Mouse (Mus musculus) B cell, adult 2 months (primary cell): Measurements from ENCODE around the gene Kansl1l.

Experiments used
- DNase-seq, 2 experiments: peaks; one replicate each; pipeline ENCODE4 v3.0.0; 2022

The Kansl1l gene

DNA sequence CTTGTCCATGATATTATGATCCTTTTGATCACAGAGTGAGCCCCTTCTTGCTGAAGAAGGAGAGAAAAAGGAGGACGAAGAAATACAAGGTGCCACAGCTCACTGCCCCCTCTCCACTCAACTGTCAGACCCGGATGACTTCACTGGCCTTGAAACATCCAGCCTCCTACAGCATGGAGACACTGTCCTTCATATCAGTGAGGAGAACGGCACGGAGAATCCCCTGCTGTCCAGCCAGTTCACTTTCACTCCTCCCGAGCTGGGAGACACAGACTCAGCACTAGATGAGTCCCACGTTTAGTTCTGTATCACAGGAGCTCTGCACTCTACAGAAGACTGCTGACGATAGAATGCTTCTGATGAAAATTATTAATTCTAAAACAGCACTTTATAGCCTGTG is 122.1 kb downstream of the Kansl1l start:
- no peak for DNase-seq

DNA sequence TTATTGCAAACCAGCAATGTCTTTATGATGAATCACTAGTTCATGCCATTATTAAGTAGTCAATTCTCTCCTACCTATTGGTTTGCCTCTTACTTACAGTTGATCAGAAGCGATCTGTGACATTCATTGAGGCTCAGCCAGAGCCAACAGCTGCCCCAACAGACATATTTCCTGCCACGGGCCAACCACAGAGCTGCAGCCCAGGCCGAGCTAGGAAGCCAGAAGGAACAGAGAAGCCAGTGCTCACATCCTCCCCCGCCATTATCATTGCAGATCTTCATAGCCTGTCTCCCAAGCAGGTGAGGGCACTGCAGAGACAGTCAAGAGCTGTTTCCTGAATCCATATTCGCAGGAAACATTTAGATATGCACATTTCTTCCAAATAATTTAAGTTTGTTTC is 123.1 kb downstream of the Kansl1l start:
- no peak for DNase-seq

DNA sequence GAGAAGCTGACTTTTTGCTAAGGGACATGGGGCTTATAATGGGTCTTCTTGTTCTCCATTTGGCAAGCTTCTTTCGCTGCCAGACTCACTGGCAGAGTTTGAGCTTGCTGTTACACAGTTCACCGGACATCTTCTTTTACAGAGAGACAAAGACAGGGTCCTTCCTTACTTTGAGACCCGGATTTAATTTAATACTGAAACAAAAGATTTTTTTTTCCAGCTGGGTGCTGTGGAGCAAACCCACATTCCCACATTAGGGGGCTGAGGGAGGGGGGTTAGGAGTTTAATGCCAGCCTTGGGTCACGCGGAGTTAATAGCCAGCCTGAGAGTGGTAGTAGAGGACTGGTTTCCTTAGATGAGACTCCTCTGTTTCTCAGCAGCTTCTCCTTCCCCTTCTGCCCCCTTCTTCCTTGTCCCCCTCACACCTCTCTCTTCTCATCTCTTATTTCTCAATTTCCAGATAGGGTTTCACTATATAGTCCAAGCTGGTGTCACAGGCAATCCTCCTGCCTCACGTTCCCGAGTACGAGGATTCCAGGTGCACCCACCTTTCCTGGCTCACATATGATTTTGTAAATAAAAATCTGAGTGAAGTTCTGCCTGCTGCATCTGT is 124.5 kb downstream of the Kansl1l start:
- DNase-seq = no peak

DNA sequence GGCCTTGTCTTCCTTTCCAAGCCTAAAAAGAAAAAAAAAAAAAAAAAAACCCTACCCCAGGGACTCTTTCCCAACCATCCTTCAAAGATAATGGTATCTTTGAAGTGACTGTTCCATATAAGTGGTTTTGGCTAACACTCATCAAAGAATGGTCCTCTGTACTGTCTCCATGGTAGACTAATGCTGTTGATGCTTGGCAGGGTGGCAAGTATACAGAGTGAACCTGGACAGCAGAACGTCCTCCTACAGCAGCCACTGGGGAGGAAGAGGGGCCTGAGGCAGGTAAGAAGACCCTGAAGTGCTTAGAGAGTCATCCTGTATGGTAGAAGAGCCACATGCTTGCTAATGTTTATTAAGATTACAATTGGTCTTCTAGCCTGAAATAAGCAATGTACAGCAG is 125.1 kb downstream of the Kansl1l start:
- DNase-seq = no peak

DNA sequence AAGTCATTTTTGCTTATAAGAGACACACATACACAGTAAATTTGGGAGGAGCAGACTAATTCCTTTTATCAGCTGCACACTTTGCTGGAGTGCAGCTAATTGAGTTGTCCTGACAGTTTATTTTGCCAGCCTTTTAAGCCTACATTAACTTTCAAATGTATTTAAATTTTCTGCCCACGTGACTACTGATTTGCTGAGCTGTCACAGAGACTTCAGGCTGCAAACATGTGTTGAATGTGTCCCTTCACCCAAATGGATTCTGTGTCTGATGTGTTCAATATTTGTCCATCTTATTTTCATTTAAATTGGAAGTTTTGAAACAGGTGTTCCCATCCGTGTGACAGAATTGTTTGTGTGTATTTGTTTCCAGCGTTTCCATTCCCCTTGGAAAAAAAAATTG is 125.6 kb downstream of the Kansl1l start:
- DNase-seq = no peak

DNA sequence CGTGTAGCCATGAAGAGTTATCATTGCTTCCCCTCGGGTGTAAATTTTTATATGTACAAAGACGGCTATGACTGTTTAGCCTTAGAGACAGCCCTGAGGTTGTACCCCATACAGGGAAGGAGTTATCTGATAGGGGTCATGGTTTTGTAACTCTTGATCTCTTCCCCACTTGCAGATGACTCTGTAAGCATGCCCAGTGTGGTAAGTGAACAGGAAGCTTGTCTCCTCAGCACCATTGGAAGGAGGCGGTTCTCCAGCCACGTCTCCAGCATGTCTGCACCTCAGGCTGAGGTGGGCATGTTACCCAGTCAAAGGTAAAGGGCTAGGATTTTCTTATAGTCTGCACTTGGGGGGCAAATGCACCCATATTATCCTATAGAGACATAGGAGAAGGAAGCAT is 134.4 kb downstream of the Kansl1l start:
- no peak for DNase-seq

DNA sequence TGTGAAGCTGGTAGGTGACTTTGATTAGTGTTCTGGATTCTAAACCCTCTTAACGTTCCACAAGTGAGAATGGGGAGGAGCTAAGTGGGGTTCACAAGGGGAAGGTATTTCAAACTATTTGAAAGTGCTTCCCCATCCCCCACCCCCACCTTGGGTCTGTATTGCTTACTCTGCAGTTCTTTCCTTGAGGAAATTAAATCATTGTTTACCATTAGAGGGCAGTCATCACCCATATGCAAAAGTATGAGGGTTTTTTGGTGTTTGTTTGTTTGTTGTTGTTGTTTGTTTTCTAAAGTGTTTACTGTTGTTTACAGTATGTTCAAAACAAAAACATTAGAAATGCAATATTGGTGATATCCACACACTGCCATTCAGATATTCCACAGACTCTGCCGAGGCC is 138.7 kb downstream of the Kansl1l start:
- DNase-seq = no peak

DNA sequence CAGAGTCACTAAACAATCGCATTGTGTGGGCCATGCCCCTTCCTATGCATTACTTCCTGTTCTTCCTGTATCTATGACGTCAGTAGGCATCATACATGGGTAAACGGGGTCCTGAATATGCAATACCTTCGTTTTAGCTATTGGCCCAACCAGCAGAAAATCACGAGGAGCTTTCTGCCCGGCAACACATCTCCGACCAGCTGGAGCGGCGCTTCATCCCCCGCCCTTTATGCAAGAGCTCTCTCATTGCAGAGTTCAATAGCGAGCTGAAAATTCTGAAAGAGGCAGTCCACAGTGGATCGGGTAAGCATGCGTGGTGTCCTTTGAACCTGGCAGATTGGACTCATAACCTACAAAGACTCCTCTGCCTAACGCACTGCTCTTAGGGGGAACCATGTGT is 139.4 kb downstream of the Kansl1l start:
- DNase-seq = no peak

DNA sequence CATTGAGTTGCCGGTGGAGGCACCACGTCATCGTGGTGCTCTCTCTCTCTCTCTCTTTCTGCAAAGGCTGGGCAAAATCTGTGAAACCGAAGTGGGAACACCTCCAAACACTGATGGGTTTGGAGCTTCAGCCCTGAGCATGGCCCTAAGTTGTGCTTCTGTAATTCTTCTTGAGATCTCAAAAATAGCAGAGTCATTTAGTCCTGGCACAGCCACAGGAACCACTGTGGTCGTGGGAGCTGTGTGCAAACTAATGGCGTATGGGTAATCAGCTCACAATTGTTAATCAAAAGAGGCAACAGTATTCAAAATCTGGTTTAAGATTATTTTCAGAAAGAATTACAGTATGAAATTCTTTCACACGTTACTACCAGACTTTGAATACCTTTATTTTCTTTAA is 144.6 kb downstream of the Kansl1l start:
- no peak for DNase-seq

DNA sequence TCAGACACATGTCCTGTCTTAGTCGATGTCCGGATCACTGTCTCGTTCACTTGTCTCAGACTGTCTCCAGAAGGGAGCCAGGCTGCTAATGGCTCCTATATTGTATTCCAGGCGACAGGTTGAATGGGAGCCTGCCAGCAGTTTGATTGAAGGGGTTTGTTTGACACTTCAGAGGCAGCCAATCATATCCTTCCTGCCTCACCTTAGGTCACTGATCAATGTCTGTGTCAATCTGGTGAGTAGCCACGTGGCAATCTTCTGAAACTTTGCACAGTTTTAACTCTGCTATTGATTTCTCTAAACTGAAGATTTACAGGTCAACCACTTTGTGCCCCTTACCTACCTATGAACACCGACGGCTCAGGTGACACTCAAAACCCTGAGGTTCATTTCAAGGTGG is 145.9 kb downstream of the Kansl1l start:
- no peak for DNase-seq
